Mouse (Mus musculus) cerebellum, adult 2 months (tissue): ENCODE data around the gene Tmem169. TPM values are rescaled to one million over a fixed set of nuclear protein-coding genes. Genes with fewer than 3 reads are reported as not detected.
"Not testable (repeated sequence)": the region's sequence is repeated elsewhere in the genome, so short reads cannot be mapped to it uniquely, and the experiment has no call there.

Experiments used
- DNase-seq, 2 experiments: peaks; one replicate each; pipeline ENCODE4 v3.0.0; 2021
- H3K27ac ChIP-seq: fragments of 200-500 bp; 2 replicates; pipeline ENCODE4 v1.5.1; 2012; ENCODE audit warnings: low read length, control low read depth, inconsistent platforms; ENCODE audit not compliant: insufficient read depth
- H3K27me3 ChIP-seq: fragments of 200-500 bp; 2 replicates; pipeline ENCODE4 v1.6.1; 2012; ENCODE audit warnings: inconsistent platforms, mild to moderate bottlenecking, low read length, moderate library complexity; ENCODE audit not compliant: control insufficient read depth, insufficient read depth
- H3K4me1 ChIP-seq: fragments of 200-500 bp; 2 replicates; pipeline ENCODE4 v1.6.1; 2011; ENCODE audit warnings: low read length; ENCODE audit not compliant: control insufficient read depth, insufficient read depth
- H3K4me3 ChIP-seq: fragments of 200-500 bp; replicated peaks from 2 replicates; pipeline ENCODE3; 2011; ENCODE audit warnings: mild to moderate bottlenecking, low read depth, low read length, control low read depth; ENCODE audit not compliant: insufficient read depth
- CTCF ChIP-seq: fragments of 200-500 bp; IDR thresholded peaks from 2 replicates; pipeline ENCODE4 v1.5.1; 2011; ENCODE audit warnings: low read depth, mild to moderate bottlenecking, control low read depth, low read length, moderate library complexity, borderline replicate concordance; ENCODE audit not compliant: insufficient read depth
- POLR2A ChIP-seq: fragments of 200-500 bp; IDR thresholded peaks from 2 replicates; pipeline ENCODE4 v1.6.1; 2011; ENCODE audit warnings: low read length, control low read depth, borderline replicate concordance; ENCODE audit not compliant: insufficient read depth
- WGBS: fragments of 180-500 bp; shearing (Covaris S2); methylation state at CpG from one replicate; pipeline ENCODE4 v1.1.7; 2018; 5-methylcytosine and 5-hydroxymethylcytosine counted together
- polyA plus RNA-seq: library from polyadenylated mRNA; depleted of rRNA; stranded (reverse); fragments of >200 nt; gene quantifications from 2 replicates; pipeline ENCODE4 v1.2.3, GENCODE M21; 2012; rRNA removed

The Tmem169 gene
- polyA plus RNA-seq = 16.4 and 18.3 TPM in 2 replicates

- no peaks in the 10 kb centered on the region for H3K27me3 ChIP-seq
- under 1% methylated on average over 30 of the region's 30 CpGs for WGBS
- peak within 1 kb of the TSS; percentile 80 for H3K27ac ChIP-seq
- TF ChIP-seq POLR2A (peak; percentile 90; the same call in 1 of the 2 replicates), CTCF (no peak)
- H3K4me3 ChIP-seq = peak within 1 kb of the TSS; percentile 99
- H3K4me1 ChIP-seq = no peaks in the 10 kb centered on the region; the same call in 1 of the 2 replicates
- DNase-seq = peak; percentile 94 to 96
Measured at GRCm38 (mm10) chr1:72283992-72284485, at the start of gene Tmem169, which contains the start of gene Pecr. Gene Tmem169 (plus strand): TSS chr1:72284369. Gene Pecr (minus strand): TSS chr1:72284314.

DNA sequence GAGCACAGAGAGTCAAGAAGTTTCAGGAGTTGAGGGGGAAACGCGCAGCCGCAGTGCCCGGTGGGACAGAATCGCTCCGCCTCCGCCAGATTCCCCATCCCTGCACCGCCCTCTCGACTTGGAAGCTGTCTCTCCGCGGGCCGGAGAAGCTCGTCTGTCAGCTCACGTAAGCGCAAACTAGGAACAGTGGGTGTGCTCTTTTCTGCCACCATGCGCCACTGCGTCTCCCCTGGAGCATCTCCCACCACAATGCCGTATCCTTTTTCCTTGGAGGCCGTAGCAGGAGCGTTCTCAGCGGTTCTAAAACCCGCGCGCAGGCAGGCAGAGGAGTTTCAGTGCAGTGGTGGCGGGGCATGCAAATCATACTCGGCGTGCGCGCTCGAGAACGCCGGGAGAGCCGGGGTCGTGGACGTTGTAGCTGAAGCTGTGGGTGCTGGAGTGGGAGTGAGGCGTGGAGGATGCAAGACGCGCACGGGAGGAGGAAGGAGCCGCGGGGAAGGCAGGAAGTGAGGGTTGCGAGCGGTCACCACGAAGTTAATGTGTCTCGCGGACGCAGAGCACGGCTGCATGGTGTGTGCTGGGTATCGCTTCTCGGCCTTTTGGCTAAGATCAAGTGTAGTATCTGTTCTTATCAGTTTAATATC lies 47.7 kb upstream of the Tmem169 start:
- Histone ChIP-seq H3K27ac (peak overlapping the region; percentile 92), H3K4me3 (peak overlapping the region; percentile 86)
- H3K27me3 ChIP-seq, H3K4me1 ChIP-seq: not testable (repeated sequence)
- peak; percentile 69; the same call in 1 of the 2 replicates for TF ChIP-seq POLR2A
- WGBS = under 1% methylated on average over 37 of the region's 50 CpGs
- peak; percentile 83 to 84 for DNase-seq

DNA sequence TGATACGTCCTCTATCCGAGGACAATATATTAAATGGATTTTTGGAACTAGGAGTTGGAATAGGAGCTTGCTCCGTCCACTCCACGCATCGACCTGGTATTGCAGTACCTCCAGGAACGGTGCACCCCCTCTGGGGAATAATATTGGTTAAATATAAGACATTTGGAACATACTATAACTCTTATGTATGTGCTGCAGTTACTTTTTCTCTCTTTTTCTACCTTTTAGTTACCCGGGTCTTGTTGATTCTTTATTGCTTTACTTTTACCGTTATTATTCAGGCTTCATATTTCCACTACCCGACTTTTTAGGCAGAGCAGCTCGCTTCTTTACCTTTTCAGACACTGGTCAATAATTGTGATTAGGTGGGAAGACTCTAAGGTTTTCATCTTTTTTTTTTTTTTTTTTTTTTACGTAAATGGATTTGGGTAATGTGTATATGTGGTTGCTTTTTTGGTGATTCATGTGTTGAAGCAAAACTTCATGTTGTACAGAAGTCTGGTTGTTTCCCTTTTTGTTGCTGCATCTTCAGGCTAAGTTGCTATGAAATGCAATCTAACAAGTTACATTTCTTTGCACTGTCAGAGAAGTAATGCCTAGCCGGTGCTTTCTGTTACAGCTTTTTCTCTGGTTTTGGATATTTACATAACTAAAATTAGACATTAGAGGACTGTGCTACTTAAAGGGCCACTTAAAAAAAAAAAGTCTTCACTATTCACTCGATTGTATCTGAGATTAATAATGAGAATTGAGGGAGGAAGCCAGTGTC lies 47.0 kb upstream of the Tmem169 start:
- no peaks in the 10 kb centered on the region for H3K27me3 ChIP-seq
- 13% methylated on average over 13 of the region's 13 CpGs for WGBS
- H3K4me1 ChIP-seq = no peaks in the 10 kb centered on the region
- H3K4me3 ChIP-seq = peak overlapping the region; percentile 40
- peak in 1 of 2 experiments; percentile 56 for DNase-seq
- no peak for TF ChIP-seq CTCF
- TF ChIP-seq POLR2A = no peak
- no peak overlapping the region for H3K27ac ChIP-seq

GRCm38 (mm10) chr1:72238016-72238580 lies 46.1 kb upstream of the Tmem169 start:
- Histone ChIP-seq H3K27me3 (no peaks in the 10 kb centered on the region), H3K27ac (no peak overlapping the region), H3K4me3 (no peak overlapping the region), H3K4me1 (no peaks in the 10 kb centered on the region)
- TF ChIP-seq CTCF = no peak
- TF ChIP-seq POLR2A = no peak
- DNase-seq = no peak
- WGBS = 83% methylated on average over 10 of the region's 10 CpGs

DNA sequence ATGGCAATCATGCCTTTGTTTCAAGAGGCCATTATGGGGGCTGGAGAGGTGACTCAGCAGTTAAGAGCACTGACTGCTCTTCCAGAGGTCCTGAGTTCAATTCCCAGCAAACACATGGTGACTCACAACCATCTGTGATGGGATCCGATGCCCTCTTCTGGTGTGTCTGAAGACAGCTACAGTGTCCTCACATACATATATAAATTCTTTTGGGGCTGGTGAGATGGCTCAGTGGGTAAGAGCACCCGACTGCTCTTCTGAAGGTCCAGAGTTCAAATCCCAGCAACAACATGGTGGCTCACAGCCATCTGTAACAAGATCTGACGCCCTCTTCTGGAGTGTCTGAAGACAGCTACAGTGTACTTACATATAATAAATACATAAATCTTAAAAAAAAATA lies 45.1 kb upstream of the Tmem169 start:
- H3K27ac ChIP-seq, H3K4me3 ChIP-seq, DNase-seq, H3K4me1 ChIP-seq, H3K27me3 ChIP-seq: not testable (repeated sequence)
- 92% methylated on average over 3 of the region's 3 CpGs for WGBS

GRCm38 (mm10) chr1:72242581-72243143 lies 41.5 kb upstream of the Tmem169 start:
- Histone ChIP-seq H3K27me3 (no peaks in the 10 kb centered on the region), H3K27ac (no peak overlapping the region), H3K4me3 (no peak overlapping the region), H3K4me1 (no peaks in the 10 kb centered on the region)
- no peak for DNase-seq
- TF ChIP-seq CTCF (no peak), POLR2A (no peak)
- 90% methylated on average over 5 of the region's 5 CpGs for WGBS

DNA sequence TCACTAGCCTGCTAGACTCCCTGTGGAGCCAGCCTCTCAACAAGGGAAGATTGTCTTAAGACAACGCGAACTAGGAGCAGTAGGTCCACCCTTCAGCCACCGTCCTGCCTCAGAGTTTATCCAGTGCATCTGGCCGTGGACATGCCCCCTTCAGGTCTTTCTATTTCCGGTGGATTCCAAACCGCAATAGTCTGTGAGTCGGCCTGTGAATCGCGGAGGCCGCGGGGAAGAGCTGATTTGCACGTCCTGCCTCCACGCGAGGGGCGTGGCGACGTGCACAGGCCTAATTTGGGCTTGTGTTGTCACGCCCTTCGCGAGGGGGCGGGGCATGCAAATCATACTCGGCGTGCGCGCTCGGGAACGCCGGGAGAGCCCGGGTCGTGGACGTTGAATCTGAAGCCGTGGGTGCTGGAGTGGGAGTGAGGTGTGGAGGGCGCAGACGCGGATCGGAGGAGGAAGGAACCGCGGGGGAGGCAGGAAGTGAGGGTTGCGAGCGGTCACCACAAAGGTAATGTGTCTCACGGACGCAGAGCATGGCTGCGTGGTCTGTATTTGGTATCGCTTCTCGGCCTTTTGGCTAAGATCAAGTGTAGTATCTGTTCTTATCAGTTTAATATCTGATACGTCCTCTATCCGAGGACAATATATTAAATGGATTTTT lies 40.4 kb upstream of the Tmem169 start:
- H3K27me3 ChIP-seq = no peaks in the 10 kb centered on the region
- peak overlapping the region; percentile 99 for H3K27ac ChIP-seq
- peak overlapping the region; percentile 88 for H3K4me3 ChIP-seq
- peak; percentile 97 for DNase-seq
- no peaks in the 10 kb centered on the region for H3K4me1 ChIP-seq
- TF ChIP-seq CTCF (no peak), POLR2A (peak; percentile 63)
- WGBS = under 1% methylated on average over 47 of the region's 47 CpGs
